Mouse (Mus musculus) stomach, postnatal 0 days (tissue): ENCODE results near the gene Cd164l2. TPM values are rescaled to one million over a fixed set of nuclear protein-coding genes. Genes with fewer than 3 reads are reported as not detected.

Source experiments
- ATAC-seq: fragments of 200-750 bp; cut with Nextera tagmentation; 2 replicates; pipeline ENCODE4 v1.8.0; 2017; ENCODE audit not compliant: low FRiP score, low TSS enrichment
- DNase-seq: peaks from one replicate; pipeline ENCODE4 v3.0.0-alpha.2; 2016; ENCODE audit warnings: low spot score
- H3K27ac ChIP-seq: fragments of 300-500 bp; sonication (generic); replicated peaks from 2 replicates; pipeline ENCODE4 v1.5.1; 2014; ENCODE audit warnings: mild to moderate bottlenecking, control low read depth
- H3K27me3 ChIP-seq: fragments of 300-500 bp; sonication (generic); 2 replicates; pipeline ENCODE4 v1.6.1; 2014; ENCODE audit warnings: low read length; ENCODE audit not compliant: control insufficient read depth, insufficient read depth
- H3K36me3 ChIP-seq: fragments of 300-500 bp; sonication (generic); 2 replicates; pipeline ENCODE4 v1.6.1; 2014; ENCODE audit warnings: low read length, mixed read lengths; ENCODE audit not compliant: control insufficient read depth, insufficient read depth
- H3K4me1 ChIP-seq: fragments of 300-500 bp; sonication (generic); replicated peaks from 2 replicates; pipeline ENCODE4 v1.6.1; 2014; ENCODE audit warnings: antibody characterized with exemption; ENCODE audit not compliant: control insufficient read depth, insufficient read depth
- H3K4me2 ChIP-seq: fragments of 300-500 bp; sonication (generic); replicated peaks from 2 replicates; pipeline ENCODE4 v1.6.1; 2014; ENCODE audit warnings: low read depth, mild to moderate bottlenecking, control low read depth, moderate library complexity
- H3K4me3 ChIP-seq: fragments of 300-500 bp; sonication (generic); 2 replicates; pipeline ENCODE4 v1.5.1; 2014; ENCODE audit warnings: low read depth, low read length, control low read depth
- H3K9ac ChIP-seq: fragments of 300-500 bp; sonication (generic); 2 replicates; pipeline ENCODE4 v1.6.1; 2014; ENCODE audit warnings: mild to moderate bottlenecking, low read length, control low read depth, mixed read lengths
- H3K9me3 ChIP-seq: fragments of 300-500 bp; sonication (generic); 2 replicates; pipeline ENCODE4 v1.6.1; 2016; ENCODE audit warnings: low read length; ENCODE audit not compliant: control insufficient read depth
- CTCF ChIP-seq: IDR thresholded peaks from 2 replicates; pipeline ENCODE4 v1.5.1; 2016; ENCODE audit warnings: antibody characterized with exemption, low read depth, mild to moderate bottlenecking, moderate library complexity
- EP300 ChIP-seq: optimal IDR thresholded peaks from 2 replicates; pipeline ENCODE3; 2016; ENCODE audit warnings: antibody characterized with exemption
- WGBS: fragments of 180-500 bp; shearing (Covaris S2); extraction: QIAGEN DNeasy Blood & Tissue Kit; methylation state at CpG from one replicate; pipeline ENCODE4 v1.1.7; 2014; 5-methylcytosine and 5-hydroxymethylcytosine counted together
- polyA plus RNA-seq: library from polyadenylated mRNA; unstranded; fragments of >200 nt; fragmentation: Nextera tagmentation; extraction: Ambion mirVana; gene quantifications from 2 replicates; pipeline ENCODE4 v1.2.1, GENCODE M21; 2015

The Cd164l2 gene
- 5.3 and 6.5 TPM in 2 replicates for polyA plus RNA-seq

DNA sequence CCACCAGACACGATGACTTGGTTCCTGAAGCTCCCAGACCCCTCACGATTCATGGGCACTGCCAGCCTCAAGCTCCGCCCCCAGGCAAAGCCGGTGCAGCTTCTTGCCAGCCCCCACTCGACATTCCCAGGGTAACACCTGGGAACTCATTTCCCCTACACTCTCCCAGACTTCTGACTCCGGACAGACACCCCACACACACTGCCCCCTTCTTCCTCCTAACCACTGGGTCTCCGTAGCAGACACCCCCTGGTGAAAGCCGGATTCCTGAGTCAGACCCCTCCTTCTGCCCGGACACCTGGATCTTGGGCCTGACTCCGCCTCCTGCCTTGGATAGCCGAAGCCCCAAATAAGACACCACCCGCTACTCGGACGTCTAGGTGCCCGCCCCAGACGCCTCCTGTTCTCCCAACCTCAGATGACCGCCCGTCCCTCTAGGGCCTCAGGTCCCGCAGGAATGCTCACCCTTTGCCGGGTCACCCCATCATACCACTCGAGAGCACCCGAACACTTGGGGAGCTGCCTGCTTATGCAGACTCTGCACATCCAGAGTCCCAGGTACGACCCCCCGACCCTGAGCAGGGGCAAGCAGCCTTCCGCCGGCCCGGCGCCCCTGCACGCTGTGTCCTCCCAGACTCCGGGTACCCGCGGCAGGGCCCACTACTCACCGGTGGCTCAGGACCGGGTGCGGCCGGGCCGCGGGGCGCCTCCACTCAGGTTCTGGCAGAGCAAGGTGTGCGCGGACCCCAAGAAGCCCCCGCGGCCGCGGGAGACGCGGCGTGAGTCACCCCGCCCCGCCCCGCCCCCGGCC, at the start of gene Cd164l2, which contains the start of gene Gpr3:
TSS of gene Cd164l2 (plus strand) at position 381 of the 811 bp plus-strand sequence.
TSS of gene Gpr3 (minus strand) at position 786 of the 811 bp plus-strand sequence.
- DNase-seq (no peak), ATAC-seq (peak; percentile 30; the same call in 1 of the 2 replicates)
- no peaks in the 10 kb centered on the region for H3K36me3 ChIP-seq
- TF ChIP-seq CTCF: no peak
- TF ChIP-seq EP300: no peak
- H3K9me3 ChIP-seq: no peaks in the 10 kb centered on the region
- WGBS: 3% methylated on average over 52 of the region's 52 CpGs
- peak within 1 kb of the TSS; percentile 98 for H3K4me2 ChIP-seq
- H3K27me3 ChIP-seq: peaks cover 2% of the 10 kb centered on the region; the same call in 1 of the 2 replicates
- 0 out of 2 replicates have a peak, but pooled peaks cover 3% of the 10 kb centered on the region for H3K4me1 ChIP-seq
- H3K9ac ChIP-seq: peak within 1 kb of the TSS; percentile 51
- H3K4me3 ChIP-seq: peak within 1 kb of the TSS; percentile 54
- H3K27ac ChIP-seq: no peak within 1 kb of the TSS

DNA sequence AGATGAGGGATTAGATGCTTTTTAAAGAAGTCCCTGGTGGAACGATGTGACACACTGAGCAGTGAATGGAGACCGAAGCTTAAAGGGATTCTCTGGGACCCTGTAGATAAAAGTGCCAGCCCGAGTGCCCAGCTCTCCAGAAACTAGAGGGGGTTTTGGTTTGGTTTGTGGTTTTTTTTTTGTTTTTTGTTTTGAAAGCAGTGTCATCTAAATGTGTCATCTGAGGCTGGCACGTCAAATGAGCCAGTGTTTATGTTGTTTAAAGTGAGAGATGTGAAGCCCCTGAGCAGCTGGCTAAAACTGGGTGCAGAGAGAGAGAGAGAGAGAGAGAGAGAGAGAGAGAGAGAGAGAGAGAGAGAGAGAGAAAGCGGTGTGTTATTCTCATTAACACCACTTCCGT, 49.7 kb upstream of the Cd164l2 start:
- Histone ChIP-seq H3K36me3 (0 out of 2 replicates have a peak, but pooled peaks cover 2% of the 10 kb centered on the region), H3K9me3 (no peaks in the 10 kb centered on the region), H3K9ac (no peak overlapping the region), H3K4me2 (no peak overlapping the region), H3K4me1 (no peaks in the 10 kb centered on the region; the same call in 1 of the 2 replicates), H3K4me3 (no peak overlapping the region), H3K27me3 (no peaks in the 10 kb centered on the region), H3K27ac (no peak overlapping the region)
- TF ChIP-seq EP300 (no peak), CTCF (no peak)
- ATAC-seq (no peak), DNase-seq (no peak)
- WGBS: 63% methylated on average over 6 of the region's 6 CpGs

DNA sequence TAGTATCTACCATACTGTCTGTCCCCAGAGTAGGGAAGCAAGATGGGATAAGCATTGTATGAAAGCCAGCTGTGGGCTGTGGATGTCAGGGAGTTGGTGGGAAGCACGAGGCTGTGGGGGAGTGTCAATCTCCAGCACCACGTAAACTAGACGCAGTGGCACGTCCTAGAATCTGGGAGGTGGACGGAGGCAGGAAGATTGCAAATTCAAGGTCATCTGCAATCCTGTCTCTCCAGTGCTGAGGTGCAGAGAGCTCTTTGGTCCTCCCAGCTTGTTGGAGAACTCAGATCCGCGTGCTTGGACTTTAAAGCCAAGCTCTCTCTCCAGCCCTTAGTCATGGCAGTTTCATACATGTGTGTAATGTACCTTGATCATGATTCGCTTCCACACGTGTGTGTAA, 45.2 kb upstream of the Cd164l2 start:
- Histone ChIP-seq H3K27me3 (no peaks in the 10 kb centered on the region), H3K27ac (no peak overlapping the region; the same call in 1 of the 2 replicates), H3K4me3 (no peak overlapping the region), H3K4me2 (no peak overlapping the region), H3K9me3 (no peaks in the 10 kb centered on the region), H3K36me3 (no peaks in the 10 kb centered on the region), H3K4me1 (peaks cover 2% of the 10 kb centered on the region; the same call in 1 of the 2 replicates), H3K9ac (no peak overlapping the region)
- TF ChIP-seq CTCF (no peak), EP300 (no peak)
- 80% methylated on average over 9 of the region's 9 CpGs for WGBS
- DNase-seq: no peak
- ATAC-seq: no peak

DNA sequence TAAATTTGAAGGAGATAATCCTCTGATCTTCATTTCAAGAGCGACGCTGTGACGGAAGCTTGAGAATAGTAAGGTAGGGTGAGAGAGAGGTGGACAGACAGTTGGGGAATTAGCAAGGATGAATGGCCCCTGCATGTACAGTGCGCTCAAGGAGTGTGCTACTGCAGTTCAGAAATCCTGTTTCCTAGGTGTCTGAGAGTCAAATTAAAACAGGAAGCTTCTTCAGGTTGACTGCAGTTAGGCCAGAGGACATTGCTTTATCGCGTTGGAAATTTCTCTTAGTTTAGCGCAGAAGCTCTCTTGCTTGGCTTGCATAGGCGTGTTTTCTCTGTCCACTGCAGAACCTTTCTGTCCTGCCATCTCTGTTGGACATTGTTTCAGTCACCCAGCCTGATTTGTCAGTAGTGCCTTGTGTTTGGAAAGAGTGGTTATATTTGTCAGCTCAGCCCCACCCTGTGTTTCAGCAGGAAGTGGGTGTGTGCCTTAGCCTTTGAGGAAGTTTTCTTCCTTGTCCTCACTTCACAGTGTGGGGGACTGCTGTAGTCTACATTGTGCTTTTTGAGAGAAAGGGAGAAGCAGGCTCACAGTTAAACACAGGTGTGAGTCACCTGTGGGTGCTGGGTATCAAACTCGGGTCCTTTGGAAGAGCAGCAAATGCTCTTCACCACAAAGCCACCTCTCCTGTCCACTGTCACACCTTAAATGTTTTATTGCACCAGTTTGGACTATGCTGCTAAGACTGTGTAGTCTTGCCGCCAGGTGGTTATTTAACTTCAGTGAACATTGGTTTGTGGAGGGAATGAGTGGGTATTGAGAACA, 42.5 kb upstream of the Cd164l2 start:
- no peaks in the 10 kb centered on the region for H3K36me3 ChIP-seq
- 0 out of 2 replicates have a peak overlapping the region, but pooled peaks have one; percentile 1 for H3K4me2 ChIP-seq
- peak overlapping the region; percentile 1; the same call in 1 of the 2 replicates for H3K9ac ChIP-seq
- TF ChIP-seq CTCF: no peak
- no peak for TF ChIP-seq EP300
- no peaks in the 10 kb centered on the region for H3K27me3 ChIP-seq
- no peaks in the 10 kb centered on the region for H3K9me3 ChIP-seq
- DNase-seq (peak; percentile 57), ATAC-seq (peak; percentile 91)
- peaks cover 2% of the 10 kb centered on the region; the same call in 1 of the 2 replicates for H3K4me1 ChIP-seq
- 59% methylated on average over 10 of the region's 10 CpGs for WGBS
- peak overlapping the region; percentile 84 for H3K27ac ChIP-seq
- H3K4me3 ChIP-seq: no peak overlapping the region

DNA sequence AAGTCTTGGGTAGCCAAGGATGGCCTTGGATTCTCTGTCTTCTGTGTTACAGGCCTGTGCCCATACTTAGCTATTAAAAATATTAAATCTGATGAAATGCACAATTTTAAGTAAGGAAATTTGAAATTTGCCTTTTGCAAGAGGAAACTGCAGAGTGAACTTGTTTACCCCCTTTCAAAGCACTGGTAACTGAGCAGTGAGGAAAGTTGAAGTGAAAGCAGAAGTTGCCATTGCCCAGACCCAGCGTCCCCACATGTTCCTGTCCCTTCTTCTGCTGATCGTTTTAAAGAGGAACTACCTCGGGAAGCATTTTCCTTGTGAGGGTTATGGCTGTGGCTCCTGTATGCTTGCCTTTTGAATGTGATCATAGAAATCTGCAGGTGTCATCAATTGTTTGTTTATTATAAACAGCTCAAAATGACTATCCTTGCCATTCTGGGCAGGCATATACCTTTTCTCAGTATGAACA, 41.8 kb upstream of the Cd164l2 start:
- DNase-seq (no peak), ATAC-seq (no peak)
- peak overlapping the region; percentile 84 for H3K27ac ChIP-seq
- no peaks in the 10 kb centered on the region for H3K9me3 ChIP-seq
- 0 out of 2 replicates have a peak overlapping the region, but pooled peaks have one; percentile 1 for H3K4me2 ChIP-seq
- H3K27me3 ChIP-seq: no peaks in the 10 kb centered on the region
- 67% methylated on average over 3 of the region's 3 CpGs for WGBS
- no peaks in the 10 kb centered on the region for H3K36me3 ChIP-seq
- TF ChIP-seq CTCF: no peak
- H3K9ac ChIP-seq: no peak overlapping the region
- H3K4me1 ChIP-seq: peaks cover 2% of the 10 kb centered on the region; the same call in 1 of the 2 replicates
- no peak overlapping the region for H3K4me3 ChIP-seq
